Mouse (Mus musculus) frontal cortex, postnatal 10 days (tissue): ENCODE data around the gene Pdzd2.

Experiments
- DNase-seq, 2 experiments: peaks; one replicate each; pipeline ENCODE4 v3.0.0; 2022; ENCODE audit warnings: low spot score in 2 of 2, mixed read lengths in 1 of 2

Pdzd2 gene

DNA sequence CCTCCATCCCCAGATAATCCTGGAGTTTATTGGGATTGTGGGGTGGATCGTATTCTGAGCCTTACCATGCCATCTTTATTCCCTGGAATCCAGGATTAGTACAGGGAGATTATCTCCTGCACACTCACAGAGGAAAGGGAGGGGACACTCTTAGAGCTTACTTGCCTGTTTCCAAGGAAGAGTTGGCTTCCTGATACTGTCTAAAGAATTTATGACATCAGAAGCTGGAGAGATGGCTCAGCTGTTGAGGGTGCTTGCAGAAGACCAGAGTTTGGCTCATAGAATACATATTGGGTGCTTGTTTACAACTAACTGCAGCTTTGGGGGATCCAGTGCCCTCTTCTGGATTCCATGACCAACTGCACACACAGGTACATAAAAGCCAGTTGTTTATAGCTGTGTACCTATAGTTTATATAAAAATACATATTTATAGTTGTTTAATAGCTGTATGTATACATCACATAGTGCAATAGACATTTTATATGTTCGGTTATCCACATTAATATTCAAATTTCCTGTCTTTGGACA lies 385.4 kb downstream of the Pdzd2 start:
- DNase-seq: no peak

DNA sequence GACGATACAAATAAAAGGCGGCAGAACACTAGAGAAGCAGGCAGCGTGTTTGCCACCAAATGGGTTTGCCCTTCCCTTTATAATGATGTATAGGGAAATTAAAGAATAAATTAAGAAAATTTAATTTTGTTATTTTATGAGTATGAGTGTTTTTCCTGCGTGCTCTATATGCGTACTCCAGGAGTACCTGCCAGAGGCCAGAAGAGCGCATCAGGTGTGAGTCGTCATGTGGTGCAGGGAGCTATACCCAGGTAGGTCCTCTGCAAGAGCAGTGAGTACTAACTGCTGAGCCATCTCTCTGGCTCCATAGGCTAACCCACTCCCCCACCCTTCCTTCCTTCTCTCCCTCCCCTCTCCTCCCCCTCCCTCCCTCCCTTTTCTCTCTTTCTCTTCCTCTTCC lies 388.3 kb downstream of the Pdzd2 start:
- no peak for DNase-seq

DNA sequence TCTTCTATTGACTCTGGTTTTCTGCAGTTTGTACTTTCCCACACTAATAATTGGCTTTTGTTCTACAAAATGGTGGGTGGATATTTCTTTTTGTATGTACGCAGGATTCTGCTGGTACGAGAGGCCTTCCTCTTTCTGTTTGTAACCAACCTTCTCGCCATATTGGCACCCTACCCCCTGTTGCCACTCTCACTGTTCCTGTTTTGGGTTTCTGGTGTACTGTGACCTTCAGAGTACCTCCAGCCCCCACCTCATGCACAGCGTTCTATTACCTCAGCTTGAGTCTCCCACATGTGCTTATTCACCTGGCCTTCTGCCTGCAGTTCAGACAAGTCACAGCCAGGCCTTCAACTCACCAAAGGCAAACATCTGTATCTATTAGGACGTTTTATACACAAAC lies 389.9 kb downstream of the Pdzd2 start:
- DNase-seq: no peak

DNA sequence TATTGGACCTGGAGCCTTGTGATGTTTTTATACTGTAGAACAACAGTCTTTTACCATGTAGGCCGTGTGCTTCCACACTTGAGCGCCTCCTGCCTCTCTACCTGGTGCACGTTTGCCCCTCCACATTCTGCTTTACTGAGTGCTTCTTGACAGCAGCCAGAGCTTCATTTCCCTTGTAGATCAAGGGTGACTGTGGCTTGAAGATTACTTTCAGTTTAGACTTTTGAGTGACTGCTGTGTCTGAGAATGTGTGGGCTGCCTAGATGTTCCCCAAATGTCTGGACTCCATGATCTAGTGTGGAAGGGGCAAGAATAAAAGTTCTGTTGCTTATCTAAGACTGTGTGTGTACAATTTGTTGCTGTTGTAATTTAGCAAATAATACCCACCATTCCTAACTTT lies 390.8 kb downstream of the Pdzd2 start:
- no peak for DNase-seq

GRCm38 (mm10) chr15:12346916-12347315 lies 392.8 kb downstream of the Pdzd2 start:
- no peak for DNase-seq

- DNase-seq: no peak
Observed at GRCm38 (mm10) chr15:12341401-12341758, 398.3 kb downstream of the Pdzd2 start.

GRCm38 (mm10) chr15:12340536-12341400 lies 399.0 kb downstream of the Pdzd2 start:
- DNase-seq: no peak

DNA sequence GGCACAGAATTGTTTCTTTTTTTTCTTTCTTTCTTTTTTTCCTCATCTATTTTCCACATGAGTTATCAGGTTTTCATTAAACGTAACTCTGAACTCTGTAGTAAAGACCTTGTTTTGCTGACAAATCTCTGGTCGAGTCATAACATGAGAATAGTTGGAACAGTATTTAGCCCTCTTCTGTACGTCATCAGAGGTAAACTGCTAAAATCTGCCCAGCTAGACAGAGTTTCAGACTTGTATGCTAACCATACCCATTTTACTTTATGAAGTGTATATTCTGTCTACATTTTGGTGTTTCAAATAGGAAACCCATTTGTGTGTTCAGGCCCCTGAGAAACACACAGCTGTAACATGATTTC lies 402.0 kb downstream of the Pdzd2 start:
- DNase-seq: no peak

DNA sequence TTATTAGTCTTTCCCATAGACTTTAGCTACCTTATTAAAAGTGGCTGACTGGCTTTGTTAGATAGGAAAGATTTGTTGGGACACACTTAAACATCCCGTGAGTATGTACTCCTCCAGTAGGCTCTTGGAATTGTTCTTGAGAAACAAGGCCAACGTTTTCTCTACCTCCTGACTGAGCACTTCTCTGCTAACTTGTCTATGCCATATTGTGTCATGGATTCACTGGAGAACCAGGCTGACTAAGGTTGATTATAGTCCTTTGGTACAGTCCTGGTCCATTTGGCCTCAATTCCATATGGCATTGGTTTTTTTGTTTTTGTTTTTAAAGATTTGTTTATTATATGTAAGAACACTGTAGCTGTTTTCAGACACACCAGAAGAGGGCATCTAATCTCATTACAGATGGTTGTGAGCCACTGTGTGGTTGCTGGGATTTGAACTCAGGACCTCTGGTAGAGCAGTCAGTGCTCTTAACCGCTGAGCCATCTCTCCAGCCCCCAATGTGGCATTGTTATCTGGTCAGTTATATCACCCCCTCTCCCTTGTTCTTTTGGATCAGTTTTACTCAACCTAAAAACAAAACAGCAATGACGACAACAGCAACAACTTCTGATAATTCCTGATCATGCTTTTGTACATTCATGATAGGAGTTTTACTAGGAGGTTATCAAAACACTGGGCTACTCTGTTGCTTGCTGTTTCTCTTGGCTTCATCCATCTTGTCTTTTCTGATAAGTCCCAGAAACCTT lies 402.5 kb downstream of the Pdzd2 start:
- DNase-seq: no peak

DNA sequence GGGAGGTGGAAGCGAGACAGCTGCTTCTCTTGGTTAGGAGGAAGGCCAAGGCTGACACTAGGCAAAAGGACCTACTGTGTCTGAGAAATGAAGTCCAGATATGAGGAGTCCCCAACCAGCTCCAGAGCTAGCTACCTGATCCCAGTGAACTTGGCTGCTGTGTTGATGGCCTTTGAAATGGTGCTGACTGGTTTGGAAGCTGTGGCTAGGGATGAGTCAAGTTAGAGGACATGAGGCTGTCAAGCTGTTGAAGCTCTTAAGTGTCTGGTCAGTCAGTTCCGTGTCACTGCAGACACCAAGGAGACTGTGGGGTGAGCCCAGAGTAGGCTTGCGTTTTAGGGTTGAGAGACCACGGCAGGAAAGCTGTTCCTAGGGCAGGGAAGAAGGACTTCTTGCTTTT lies 405.3 kb downstream of the Pdzd2 start:
- DNase-seq: no peak

DNA sequence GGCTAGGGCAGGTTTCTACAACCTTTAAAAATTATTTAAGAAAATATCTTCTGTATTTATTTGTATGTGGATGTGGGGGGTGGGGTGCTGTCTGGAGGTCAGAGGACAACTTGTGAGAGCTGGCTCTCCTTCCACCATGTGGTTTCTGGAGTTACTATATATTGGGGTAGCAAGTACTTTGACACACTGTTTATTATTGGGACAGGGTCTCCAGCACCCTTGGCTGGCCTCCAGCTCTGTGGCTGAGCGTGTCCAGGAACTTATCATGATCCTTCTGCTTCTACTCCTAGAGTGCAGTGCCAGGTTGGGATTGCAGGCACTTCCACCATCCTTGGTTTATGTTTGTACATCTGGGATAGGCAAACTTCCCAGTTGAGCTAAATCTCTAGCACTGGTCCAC lies 408.4 kb downstream of the Pdzd2 start:
- no peak for DNase-seq

DNA sequence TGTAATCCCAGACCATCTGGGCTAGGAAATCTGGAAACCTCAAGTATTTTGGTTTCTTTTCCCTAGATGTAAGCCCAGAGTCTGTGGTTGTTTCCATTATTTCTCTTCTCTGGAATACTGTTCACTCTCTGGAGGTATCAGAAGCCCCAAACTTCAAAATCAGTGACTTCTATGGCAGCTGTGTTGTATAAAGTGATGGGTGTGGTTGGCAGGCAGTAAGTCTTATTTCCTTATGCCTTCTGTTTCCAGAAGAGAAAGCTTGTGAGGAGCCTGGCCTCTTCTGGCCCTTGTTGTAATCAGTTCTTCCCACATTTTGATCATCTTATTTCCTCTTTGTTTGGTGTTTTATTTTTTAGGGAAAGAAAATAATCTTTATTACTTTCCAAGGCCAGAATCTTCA lies 408.8 kb downstream of the Pdzd2 start:
- DNase-seq: no peak

GRCm38 (mm10) chr15:12330389-12330788 lies 409.3 kb downstream of the Pdzd2 start:
- DNase-seq: no peak

DNA sequence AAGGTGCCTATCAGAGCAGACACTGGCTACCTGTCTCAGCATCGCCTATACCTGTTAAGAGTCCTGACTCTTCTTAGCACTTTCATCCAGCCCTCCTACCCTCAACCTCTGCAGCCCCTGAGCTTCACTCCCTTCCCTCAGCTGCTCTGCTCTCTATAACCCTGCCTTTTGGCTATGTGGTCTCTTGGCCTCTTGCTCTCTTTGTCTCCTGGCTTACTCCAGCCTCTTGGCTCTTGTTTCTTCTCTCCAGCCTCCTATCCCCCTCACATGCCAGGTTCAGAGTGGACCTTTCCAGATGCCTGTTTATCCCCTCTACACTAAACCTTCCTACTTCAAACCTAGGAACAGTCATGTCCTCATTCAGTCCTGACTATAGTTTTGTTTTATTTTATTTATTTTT lies 415.4 kb downstream of the Pdzd2 start:
- DNase-seq: no peak

DNA sequence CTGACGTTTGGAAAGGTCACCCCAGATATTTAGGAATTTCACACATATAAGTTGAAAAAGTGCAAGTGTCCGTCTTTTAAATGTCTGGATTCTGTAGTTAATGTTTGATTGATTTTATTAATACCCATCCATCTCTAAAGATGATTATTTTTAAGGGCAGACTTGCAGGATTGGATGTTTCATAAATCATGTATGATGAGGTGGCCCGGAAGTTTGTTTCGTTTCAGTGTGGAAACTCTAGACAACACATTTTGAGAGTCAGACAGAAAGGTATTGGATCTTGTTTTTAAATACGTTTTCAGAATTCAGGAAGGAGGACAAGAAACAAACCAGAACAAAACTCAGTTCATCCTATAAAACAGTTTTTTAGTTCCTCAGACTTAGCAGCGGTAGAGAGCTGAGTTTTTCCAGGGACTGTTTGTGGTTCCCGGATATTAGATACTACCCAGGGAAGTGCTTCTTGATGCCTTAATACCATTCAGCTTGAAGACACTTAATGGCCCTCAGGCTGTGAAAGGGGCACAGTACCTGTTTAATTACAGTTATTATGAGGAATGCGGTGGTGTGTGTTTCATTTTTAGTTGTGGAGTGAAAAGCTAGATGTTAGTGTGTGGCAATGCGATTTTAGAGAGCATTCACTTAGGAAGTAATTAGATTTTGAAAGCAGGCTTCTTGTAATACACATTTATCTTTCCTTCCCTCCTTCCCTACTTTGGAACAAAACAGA lies 416.9 kb downstream of the Pdzd2 start:
- DNase-seq: no peak

GRCm38 (mm10) chr15:12321788-12322621 lies 417.7 kb downstream of the Pdzd2 start, which contains the start of gene 1810049J17Rik:
Gene 1810049J17Rik, minus strand, starts transcription at chr15:12321899.
- peak; percentile 21 to 44 for DNase-seq

- peak; percentile 89 to 94 for DNase-seq
Observed at GRCm38 (mm10) chr15:12321091-12321787, 418.5 kb downstream of the Pdzd2 start, which contains the start of gene Golph3. Gene Golph3, plus strand, starts transcription at chr15:12321450.

- no peak for DNase-seq
Observed at GRCm38 (mm10) chr15:12320441-12321090, 419.2 kb downstream of the Pdzd2 start.

DNA sequence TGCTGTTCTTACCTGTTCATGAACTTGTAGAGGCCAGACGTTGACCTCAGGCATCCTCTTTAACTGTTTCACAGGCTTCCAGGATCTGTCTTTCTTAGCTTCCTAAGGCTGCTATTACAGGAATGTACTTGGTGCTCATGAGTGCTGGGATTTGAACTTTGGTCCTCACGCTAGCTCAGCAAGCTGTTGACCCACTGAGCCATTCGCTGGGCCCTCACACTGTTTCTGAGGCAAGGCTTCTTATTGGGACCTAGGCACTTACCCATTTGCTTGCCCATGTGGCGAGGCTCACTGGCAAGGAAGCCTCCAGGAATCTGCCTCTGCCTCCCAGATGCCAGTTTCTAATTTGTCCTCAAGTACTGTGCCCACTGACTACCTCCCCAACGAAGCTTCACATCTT lies 419.8 kb downstream of the Pdzd2 start:
- DNase-seq: no peak

- no peak for DNase-seq
Observed at GRCm38 (mm10) chr15:12318451-12318850, 421.3 kb downstream of the Pdzd2 start.
